Mouse (Mus musculus) lung, embryonic 14.5 days (tissue): ENCODE measurements at regions not wholly inside any gene's neighbourhood (a gene's known extent, or its start where the extent isn't known, plus 50 kb on each side); places are given as distances from the start of the nearest gene placed in this dataset.
"Not testable (repeated sequence)": the region's sequence is repeated elsewhere in the genome, so short reads cannot be mapped to it uniquely, and the experiment has no call there.

ENCODE experiments used
- ATAC-seq: fragments of 200-750 bp; cut with Nextera tagmentation; 2 replicates; pipeline ENCODE4 v1.8.0; 2017; ENCODE audit warnings: mild to moderate bottlenecking, moderate TSS enrichment, moderate library complexity; ENCODE audit not compliant: insufficient read depth
- DNase-seq: peaks from one replicate; pipeline ENCODE4 v3.0.0-alpha.2; 2015
- H3K27ac ChIP-seq: fragments of 300-500 bp; sonication (generic); 2 replicates; pipeline ENCODE4 v1.5.1; 2014; ENCODE audit warnings: low read depth, mild to moderate bottlenecking, moderate library complexity
- H3K27me3 ChIP-seq: fragments of 300-500 bp; sonication (generic); 2 replicates; pipeline ENCODE4 v1.6.1; 2014; ENCODE audit warnings: low read length, control low read depth; ENCODE audit not compliant: insufficient read depth
- H3K36me3 ChIP-seq: fragments of 300-500 bp; sonication (generic); 2 replicates; pipeline ENCODE4 v1.6.1; 2014; ENCODE audit warnings: control low read depth; ENCODE audit not compliant: insufficient read depth
- H3K4me1 ChIP-seq: fragments of 300-500 bp; sonication (generic); 2 replicates; pipeline ENCODE4 v1.6.1; 2014; ENCODE audit warnings: antibody characterized with exemption, control low read depth; ENCODE audit not compliant: insufficient read depth
- H3K4me2 ChIP-seq: fragments of 300-500 bp; sonication (generic); 2 replicates; pipeline ENCODE4 v1.6.1; 2014; ENCODE audit warnings: mild to moderate bottlenecking
- H3K4me3 ChIP-seq: fragments of 300-500 bp; sonication (generic); 2 replicates; pipeline ENCODE4 v1.5.1; 2014; ENCODE audit warnings: low read depth, low read length
- H3K9ac ChIP-seq: fragments of 300-500 bp; sonication (generic); 2 replicates; pipeline ENCODE4 v1.6.1; 2014
- H3K9me3 ChIP-seq: fragments of 300-500 bp; sonication (generic); 2 replicates; pipeline ENCODE4 v1.6.1; 2016; ENCODE audit warnings: low read depth, low read length, control low read depth
- CTCF ChIP-seq: IDR thresholded peaks from 2 replicates; pipeline ENCODE4 v1.5.1; 2016; ENCODE audit warnings: antibody characterized with exemption, low read depth
- whole genome bisulfite sequencing: fragments of 180-500 bp; shearing (Covaris S2); extraction: QIAGEN DNeasy Blood & Tissue Kit; methylation state at CpG from one replicate; pipeline ENCODE4 v1.1.7; 2014; 5-methylcytosine and 5-hydroxymethylcytosine counted together

GRCm38 (mm10) chrX:17818325-17818724 is 246.2 kb upstream of the Fundc1 start:
- WGBS: 46% methylated on average over 3 of the region's 3 CpGs
- no peaks in the 10 kb centered on the region for H3K9me3 ChIP-seq

GRCm38 (mm10) chrX:17817651-17818050 is 245.5 kb upstream of the Fundc1 start:
- 70% methylated on average over 3 of the region's 3 CpGs for WGBS
- TF ChIP-seq CTCF: no peak
- H3K27me3 ChIP-seq: no peaks in the 10 kb centered on the region

More at GRCm38 (mm10) chrX:17818325-17818724, 246.2 kb upstream of the Fundc1 start:
- no peaks in the 10 kb centered on the region for H3K27me3 ChIP-seq
- H3K4me3 ChIP-seq: no peak overlapping the region
- H3K36me3 ChIP-seq: no peaks in the 10 kb centered on the region
- no peak for ATAC-seq
- H3K4me2 ChIP-seq: no peak overlapping the region
- no peak for TF ChIP-seq CTCF
- H3K4me1 ChIP-seq: no peaks in the 10 kb centered on the region
- H3K27ac ChIP-seq: no peak overlapping the region
- no peak for DNase-seq
- H3K9ac ChIP-seq: no peak overlapping the region

GRCm38 (mm10) chrX:17788048-17788447 is 215.9 kb upstream of the Fundc1 start:
- H3K36me3 ChIP-seq, DNase-seq, H3K4me1 ChIP-seq, H3K27me3 ChIP-seq, ATAC-seq, H3K9ac ChIP-seq, H3K4me3 ChIP-seq, H3K9me3 ChIP-seq, H3K27ac ChIP-seq, H3K4me2 ChIP-seq: not testable (repeated sequence)
- WGBS: 71% methylated on average over 1 of the region's 6 CpGs

More at GRCm38 (mm10) chrX:17817651-17818050, 245.5 kb upstream of the Fundc1 start:
- no peak for ATAC-seq
- H3K9me3 ChIP-seq: no peaks in the 10 kb centered on the region
- no peak for DNase-seq
- H3K27ac ChIP-seq: no peak overlapping the region
- no peak overlapping the region for H3K9ac ChIP-seq
- no peak overlapping the region for H3K4me2 ChIP-seq
- H3K36me3 ChIP-seq: no peaks in the 10 kb centered on the region
- no peak overlapping the region for H3K4me3 ChIP-seq
- no peaks in the 10 kb centered on the region for H3K4me1 ChIP-seq

- Histone ChIP-seq H3K27me3 (no peaks in the 10 kb centered on the region), H3K4me2 (no peak overlapping the region), H3K27ac (no peak overlapping the region), H3K36me3 (no peaks in the 10 kb centered on the region), H3K4me3 (no peak overlapping the region), H3K9ac (no peak overlapping the region), H3K4me1 (no peaks in the 10 kb centered on the region), H3K9me3 (no peaks in the 10 kb centered on the region)
- 97% methylated on average over 1 of the region's 1 CpGs for WGBS
- ATAC-seq: no peak
- TF ChIP-seq CTCF: no peak
- no peak for DNase-seq
Observed at GRCm38 (mm10) chrX:17775886-17776285, 203.8 kb upstream of the Fundc1 start.

- TF ChIP-seq CTCF: no peak
Observed at GRCm38 (mm10) chrX:17752823-17753222, 180.7 kb upstream of the Fundc1 start.

GRCm38 (mm10) chrX:17751466-17751865 is 179.3 kb upstream of the Fundc1 start:
- TF ChIP-seq CTCF: no peak
- DNase-seq (no peak), ATAC-seq (no peak)
- 78% methylated on average over 5 of the region's 5 CpGs for WGBS
- H3K4me3 ChIP-seq: no peak overlapping the region
- no peaks in the 10 kb centered on the region for H3K4me1 ChIP-seq
- no peaks in the 10 kb centered on the region for H3K9me3 ChIP-seq
- H3K27me3 ChIP-seq: no peaks in the 10 kb centered on the region
- no peak overlapping the region for H3K27ac ChIP-seq
- no peak overlapping the region for H3K9ac ChIP-seq
- H3K4me2 ChIP-seq: no peak overlapping the region
- no peaks in the 10 kb centered on the region for H3K36me3 ChIP-seq

More at GRCm38 (mm10) chrX:17752823-17753222, 180.7 kb upstream of the Fundc1 start:
- Histone ChIP-seq H3K4me1 (no peaks in the 10 kb centered on the region), H3K9ac (no peak overlapping the region), H3K27ac (no peak overlapping the region), H3K36me3 (no peaks in the 10 kb centered on the region), H3K9me3 (no peaks in the 10 kb centered on the region), H3K27me3 (no peaks in the 10 kb centered on the region), H3K4me2 (no peak overlapping the region), H3K4me3 (no peak overlapping the region)
- no peak for ATAC-seq
- no peak for DNase-seq
- WGBS: 7% methylated on average over 2 of the region's 2 CpGs

GRCm38 (mm10) chrX:17730233-17730632 is 158.1 kb upstream of the Fundc1 start:
- H3K36me3 ChIP-seq: no peaks in the 10 kb centered on the region
- 51% methylated on average over 4 of the region's 4 CpGs for WGBS
- no peak overlapping the region for H3K4me3 ChIP-seq
- H3K9ac ChIP-seq: no peak overlapping the region
- H3K27ac ChIP-seq: no peak overlapping the region
- DNase-seq (no peak), ATAC-seq (no peak)
- H3K9me3 ChIP-seq: no peaks in the 10 kb centered on the region
- no peak for TF ChIP-seq CTCF
- H3K4me2 ChIP-seq: no peak overlapping the region
- H3K4me1 ChIP-seq: no peaks in the 10 kb centered on the region
- H3K27me3 ChIP-seq: no peaks in the 10 kb centered on the region

- WGBS: 61% methylated on average over 5 of the region's 5 CpGs
- ATAC-seq: peak; percentile 58; the same call in 1 of the 2 replicates
Observed at GRCm38 (mm10) chrX:17725780-17726220, 153.7 kb upstream of the Fundc1 start.

More at GRCm38 (mm10) chrX:17725780-17726220, 153.7 kb upstream of the Fundc1 start:
- Histone ChIP-seq H3K27me3 (no peaks in the 10 kb centered on the region), H3K4me2 (no peak overlapping the region), H3K9me3 (no peaks in the 10 kb centered on the region), H3K9ac (no peak overlapping the region), H3K4me1 (no peaks in the 10 kb centered on the region), H3K36me3 (no peaks in the 10 kb centered on the region), H3K4me3 (no peak overlapping the region), H3K27ac (no peak overlapping the region)
- no peak for DNase-seq
- no peak for TF ChIP-seq CTCF
